Comparison of ENCODE assay signal across 1 mouse cellular context in genomic region chr14:108323364-108324037, GRCm38 (mm10).
TF ChIP-seq lines count a peak whose summit lies in the region.

No protein-coding gene starts in this region.

TF ChIP-seq in MEL, 35 proteins besides CTCF, POLR2A, EP300 and RAD21 (continued from another document):
- no peak for TF ChIP-seq USF2 (IDR thresholded peaks at IDR 0.05; ENCODE audit: borderline replicate concordance in 1 of 2, insufficient read depth in 1 of 2, low read depth in 1 of 2, low read length in 2 of 2)
- TF ChIP-seq CHD1 (IDR thresholded peaks at IDR 0.05; ENCODE audit: low read depth, low read length) = no peak
- TF ChIP-seq TCF12 (IDR thresholded peaks at IDR 0.05; ENCODE audit: low read depth, low read length) = peak; percentile 83
TF ChIP-seq in MEL: peak in this region for 9.
